Mouse (Mus musculus) megakaryocyte, embryonic 14.5 days (primary cell): ENCODE results near the gene Myo1f.

ENCODE experiments used
- FLI1 ChIP-seq: IDR thresholded peaks from 2 replicates; pipeline ENCODE4 v1.6.1; 2012; ENCODE audit warnings: low read length, inconsistent platforms, mixed read lengths
- GATA1 ChIP-seq: IDR thresholded peaks from 3 replicates; pipeline ENCODE4 v1.6.1; 2012; ENCODE audit warnings: mixed read lengths, low read length, inconsistent platforms, borderline replicate concordance

- no peak for TF ChIP-seq GATA1
- no peak for TF ChIP-seq FLI1
Measured at GRCm38 (mm10) chr17:33584061-33584460, 28.6 kb downstream of the Myo1f start.
